Mouse (Mus musculus) kidney, embryonic 14.5 days (tissue): Measurements from ENCODE around the gene Slc5a11. TPM values are rescaled to one million over a fixed set of nuclear protein-coding genes. Genes with fewer than 3 reads are reported as not detected.

Experiments used
- ATAC-seq: fragments of 200-750 bp; cut with Nextera tagmentation; 2 replicates; pipeline ENCODE4 v1.8.0; 2017; ENCODE audit warnings: moderate number of reproducible peaks, mild to moderate bottlenecking, moderate TSS enrichment, moderate library complexity; ENCODE audit not compliant: low FRiP score, low TSS enrichment
- H3K27ac ChIP-seq: fragments of 300-500 bp; sonication (generic); 2 replicates; pipeline ENCODE4 v1.5.1; 2014; ENCODE audit warnings: low read depth, mild to moderate bottlenecking, low read length, moderate library complexity, mixed read lengths
- H3K27me3 ChIP-seq: fragments of 300-500 bp; sonication (generic); 2 replicates; pipeline ENCODE4 v1.6.1; 2014; ENCODE audit warnings: mild to moderate bottlenecking, low read length; ENCODE audit not compliant: control insufficient read depth, insufficient read depth
- H3K36me3 ChIP-seq: fragments of 300-500 bp; sonication (generic); 2 replicates; pipeline ENCODE4 v1.6.1; 2014; ENCODE audit warnings: low read length, mixed read lengths; ENCODE audit not compliant: control insufficient read depth, insufficient read depth
- H3K4me1 ChIP-seq: fragments of 300-500 bp; sonication (generic); 2 replicates; pipeline ENCODE4 v1.6.1; 2014; ENCODE audit warnings: low read length, mixed read lengths; ENCODE audit not compliant: control insufficient read depth, insufficient read depth
- H3K4me2 ChIP-seq: fragments of 300-500 bp; sonication (generic); replicated peaks from 2 replicates; pipeline ENCODE4 v1.6.1; 2014; ENCODE audit warnings: low read depth, mild to moderate bottlenecking, low read length
- H3K4me3 ChIP-seq: fragments of 300-500 bp; sonication (generic); 2 replicates; pipeline ENCODE4 v1.5.1; 2014; ENCODE audit warnings: mild to moderate bottlenecking, low read length
- H3K9ac ChIP-seq: fragments of 300-500 bp; sonication (generic); 2 replicates; pipeline ENCODE4 v1.6.1; 2014; ENCODE audit warnings: low read depth, mild to moderate bottlenecking, low read length, moderate library complexity
- H3K9me3 ChIP-seq: fragments of 300-500 bp; sonication (generic); 2 replicates; pipeline ENCODE4 v1.6.1; 2016; ENCODE audit warnings: low read length; ENCODE audit not compliant: control insufficient read depth
- WGBS: fragments of 180-500 bp; shearing (Covaris S2); extraction: QIAGEN DNeasy Blood & Tissue Kit; methylation state at CpG from one replicate; pipeline ENCODE4 v1.1.7; 2014; 5-methylcytosine and 5-hydroxymethylcytosine counted together
- polyA plus RNA-seq: library from polyadenylated mRNA; unstranded; fragments of >200 nt; fragmentation: Nextera tagmentation; extraction: Ambion mirVana; gene quantifications from 2 replicates; pipeline ENCODE4 v1.2.1, GENCODE M21; 2014

Gene Slc5a11
- polyA plus RNA-seq, 1 experiment from 2014 or later = 1.9 TPM

DNA sequence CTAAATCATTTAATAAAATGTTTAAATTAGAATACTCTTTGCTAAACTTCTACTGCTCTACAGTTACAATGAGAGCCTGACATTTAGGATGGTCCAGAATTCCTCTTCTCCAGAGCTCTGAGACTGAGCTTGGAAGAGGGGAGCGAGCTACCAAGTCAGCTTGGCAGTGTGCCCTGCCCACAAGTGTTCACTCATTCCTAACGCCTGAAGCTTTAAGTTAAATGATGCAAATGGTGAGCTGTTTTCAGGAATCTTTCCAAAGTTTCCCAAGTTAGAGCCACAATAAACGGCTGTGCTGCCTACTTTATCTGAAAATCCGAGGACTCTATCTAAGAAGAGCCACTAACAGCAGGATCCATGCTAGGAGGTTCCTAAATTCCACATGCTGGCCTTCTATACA is 69.2 kb downstream of the Slc5a11 start:
- Histone ChIP-seq H3K9me3 (no peaks in the 10 kb centered on the region), H3K4me3 (no peak overlapping the region), H3K27ac (no peak overlapping the region), H3K27me3 (no peaks in the 10 kb centered on the region), H3K4me1 (no peaks in the 10 kb centered on the region), H3K36me3 (peaks cover 44% of the 10 kb centered on the region), H3K4me2 (no peak overlapping the region), H3K9ac (no peak overlapping the region)
- 88% methylated on average over 4 of the region's 4 CpGs for WGBS
- no peak for ATAC-seq

DNA sequence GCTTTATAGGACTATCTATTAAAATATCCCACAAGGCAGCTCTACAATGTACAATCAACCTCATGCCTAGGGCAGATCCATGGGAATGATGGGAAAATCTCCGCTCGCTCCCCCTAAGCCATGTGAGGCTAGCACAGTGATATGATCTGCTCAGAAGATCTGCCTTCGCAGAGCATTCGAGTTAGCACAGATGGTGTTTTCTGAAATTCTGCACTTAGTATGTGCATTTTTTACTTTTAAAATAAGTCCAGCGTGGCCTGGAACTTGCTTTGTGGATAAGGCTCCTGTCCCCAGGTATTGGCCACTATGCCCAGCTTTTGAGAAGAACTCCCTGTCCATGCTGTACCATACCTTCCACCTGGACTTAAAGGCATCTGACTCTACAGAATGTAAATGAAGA is 71.3 kb downstream of the Slc5a11 start:
- Histone ChIP-seq H3K27me3 (no peaks in the 10 kb centered on the region), H3K36me3 (peaks cover 46% of the 10 kb centered on the region)
- ATAC-seq = no peak

DNA sequence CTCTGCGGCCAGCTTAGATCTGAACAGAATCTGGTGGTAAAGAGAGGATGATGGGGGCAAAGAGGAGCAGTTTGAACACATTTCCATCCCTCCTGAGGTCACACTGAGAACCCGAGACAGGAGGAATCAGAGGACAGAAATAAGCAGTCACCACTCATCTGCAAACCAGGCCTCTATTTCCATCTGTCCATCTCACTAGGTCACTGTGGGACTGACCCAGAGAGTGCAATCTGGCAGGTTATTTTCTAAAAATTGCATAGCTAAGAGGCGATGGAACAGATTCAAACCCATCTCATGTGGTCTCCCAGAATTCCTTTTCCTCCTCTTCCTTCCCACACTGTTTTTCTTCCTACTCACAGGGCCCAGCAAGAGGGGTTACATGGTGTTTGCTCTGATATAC is 73.3 kb downstream of the Slc5a11 start:
- Histone ChIP-seq H3K27me3 (no peaks in the 10 kb centered on the region), H3K9ac (no peak overlapping the region), H3K27ac (no peak overlapping the region), H3K9me3 (no peaks in the 10 kb centered on the region), H3K4me2 (no peak overlapping the region), H3K36me3 (peaks cover 57% of the 10 kb centered on the region), H3K4me3 (no peak overlapping the region), H3K4me1 (no peaks in the 10 kb centered on the region)
- 83% methylated on average over 3 of the region's 3 CpGs for WGBS
- ATAC-seq = no peak

More for the DNA sequence above, 71.3 kb downstream of the Slc5a11 start:
- Histone ChIP-seq H3K4me2 (no peak overlapping the region), H3K4me1 (no peaks in the 10 kb centered on the region), H3K27ac (no peak overlapping the region), H3K9ac (no peak overlapping the region), H3K9me3 (no peaks in the 10 kb centered on the region), H3K4me3 (no peak overlapping the region)
- WGBS = 91% methylated on average over 5 of the region's 5 CpGs

DNA sequence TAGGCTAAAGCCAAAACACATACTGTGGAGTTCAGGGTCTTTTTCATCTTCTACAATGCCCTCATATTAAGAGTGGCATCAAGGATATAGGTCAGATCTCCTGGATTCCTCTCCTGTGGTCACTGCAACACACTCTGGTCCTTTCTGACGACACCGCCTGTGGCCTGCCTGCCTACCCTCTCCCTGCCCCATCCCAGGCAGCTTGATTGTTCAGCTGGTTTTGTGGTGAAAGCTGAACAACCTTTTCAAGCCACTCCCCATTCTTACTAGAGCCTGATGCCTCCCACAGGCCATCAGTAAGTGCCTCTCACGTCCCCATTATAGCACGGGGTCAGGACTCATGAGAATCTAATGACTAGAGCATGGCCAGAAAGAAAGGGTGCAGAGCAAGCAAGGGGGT is 74.6 kb downstream of the Slc5a11 start:
- Histone ChIP-seq H3K27me3 (no peaks in the 10 kb centered on the region), H3K4me1 (no peaks in the 10 kb centered on the region), H3K27ac (no peak overlapping the region), H3K9me3 (no peaks in the 10 kb centered on the region), H3K36me3 (peaks cover 68% of the 10 kb centered on the region), H3K4me3 (no peak overlapping the region), H3K4me2 (no peak overlapping the region), H3K9ac (no peak overlapping the region)
- 0 out of 2 replicates have a peak, but pooled peaks have one; percentile 51 for ATAC-seq
- WGBS = 60% methylated on average over 4 of the region's 4 CpGs

DNA sequence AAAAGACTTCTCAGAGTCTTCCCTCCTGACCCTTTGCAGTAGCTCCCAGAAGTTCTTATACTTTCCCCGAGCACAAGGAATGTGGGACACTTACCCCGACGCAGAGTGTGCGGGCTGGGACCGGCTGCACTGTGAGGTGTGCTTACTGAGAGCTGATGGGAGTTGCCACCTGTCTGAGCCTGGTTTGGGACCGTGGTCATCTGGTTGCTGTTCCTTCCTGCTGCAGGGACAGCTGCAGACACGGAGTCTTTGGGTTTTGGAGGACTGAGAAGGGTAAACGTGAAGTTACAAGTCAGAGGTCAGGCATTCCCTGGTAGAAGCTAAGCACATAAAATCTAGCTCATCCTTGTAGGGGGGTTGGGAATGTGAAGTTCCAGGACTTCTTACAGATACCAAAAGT is 77.4 kb downstream of the Slc5a11 start:
- no peaks in the 10 kb centered on the region for H3K4me1 ChIP-seq
- no peak for ATAC-seq
- H3K27ac ChIP-seq = no peak overlapping the region
- H3K4me2 ChIP-seq = no peak overlapping the region
- peaks cover 67% of the 10 kb centered on the region for H3K36me3 ChIP-seq
- WGBS = 78% methylated on average over 8 of the region's 8 CpGs
- no peak overlapping the region for H3K4me3 ChIP-seq
- H3K9ac ChIP-seq = no peak overlapping the region
- H3K27me3 ChIP-seq = no peaks in the 10 kb centered on the region
- H3K9me3 ChIP-seq = no peaks in the 10 kb centered on the region

DNA sequence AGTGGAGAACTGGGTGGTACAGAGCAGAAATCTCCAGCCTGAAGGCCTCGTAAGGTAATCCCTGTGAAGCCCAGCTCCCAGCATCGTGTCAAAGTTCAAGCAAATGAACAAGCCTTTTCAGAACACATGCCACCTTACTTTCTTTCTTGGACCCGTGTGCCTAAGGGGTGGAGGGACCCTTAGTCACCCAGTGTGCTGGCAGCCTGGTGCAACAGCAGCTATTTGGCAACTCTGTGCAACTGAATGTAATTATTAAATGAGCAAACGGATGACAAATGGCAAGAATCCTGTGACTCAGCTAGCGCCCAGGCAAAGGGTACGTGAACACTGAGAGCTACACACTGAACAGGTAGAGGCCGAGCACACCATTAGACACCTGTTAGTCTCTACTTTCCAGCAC is 79.3 kb downstream of the Slc5a11 start:
- Histone ChIP-seq H3K4me3 (no peak overlapping the region), H3K9ac (no peak overlapping the region), H3K4me1 (no peaks in the 10 kb centered on the region), H3K36me3 (peaks cover 65% of the 10 kb centered on the region), H3K9me3 (no peaks in the 10 kb centered on the region), H3K27ac (no peak overlapping the region), H3K27me3 (no peaks in the 10 kb centered on the region), H3K4me2 (no peak overlapping the region)
- WGBS = 90% methylated on average over 7 of the region's 7 CpGs
- no peak for ATAC-seq

DNA sequence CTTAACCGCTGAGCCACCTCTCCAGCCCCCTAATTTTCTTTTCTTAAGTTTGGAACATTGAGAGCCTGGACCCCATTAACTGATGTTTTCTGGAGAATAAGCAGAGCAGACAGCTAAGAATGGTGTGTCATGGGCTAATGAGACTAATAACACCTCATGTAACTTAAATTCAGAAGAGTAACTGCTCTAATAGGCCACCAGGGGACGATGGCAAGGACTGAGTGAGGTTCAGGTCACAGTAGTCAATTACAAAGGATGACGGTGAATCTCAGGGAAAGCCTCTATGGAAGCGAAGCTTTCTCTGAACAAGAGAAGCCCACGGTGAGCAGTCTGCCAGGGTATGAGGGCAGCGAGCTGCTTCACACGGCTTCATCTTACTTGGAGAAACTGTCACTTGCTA is 80.8 kb downstream of the Slc5a11 start:
- 88% methylated on average over 7 of the region's 7 CpGs for WGBS
- Histone ChIP-seq H3K27ac (no peak overlapping the region), H3K9me3 (no peaks in the 10 kb centered on the region), H3K36me3 (peaks cover 64% of the 10 kb centered on the region), H3K4me2 (no peak overlapping the region), H3K9ac (no peak overlapping the region), H3K27me3 (no peaks in the 10 kb centered on the region), H3K4me3 (no peak overlapping the region), H3K4me1 (no peaks in the 10 kb centered on the region)
- ATAC-seq = no peak

DNA sequence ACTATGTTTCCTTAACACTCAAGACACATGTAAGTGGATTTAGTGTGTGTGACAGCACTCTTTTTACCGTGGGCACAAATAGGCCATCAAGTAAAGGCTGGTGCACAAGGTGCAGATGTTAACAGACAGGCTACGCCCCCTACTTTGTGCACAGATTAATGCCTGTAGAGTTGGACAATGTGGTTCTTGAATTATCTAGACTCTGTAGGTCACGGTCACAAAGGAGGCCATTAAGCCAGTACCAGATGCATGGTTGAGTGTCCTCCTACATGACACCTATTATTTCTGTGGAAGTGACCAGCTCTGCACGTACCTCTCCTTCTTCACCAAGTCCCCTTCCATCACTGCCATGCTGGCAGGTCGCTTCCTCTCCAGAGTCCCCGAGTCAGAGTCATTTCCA is 81.5 kb downstream of the Slc5a11 start:
- Histone ChIP-seq H3K36me3 (peaks cover 65% of the 10 kb centered on the region), H3K9ac (no peak overlapping the region), H3K4me3 (no peak overlapping the region), H3K27ac (no peak overlapping the region), H3K4me1 (no peaks in the 10 kb centered on the region), H3K4me2 (no peak overlapping the region), H3K27me3 (no peaks in the 10 kb centered on the region), H3K9me3 (no peaks in the 10 kb centered on the region)
- ATAC-seq = no peak
- WGBS = 91% methylated on average over 6 of the region's 6 CpGs

DNA sequence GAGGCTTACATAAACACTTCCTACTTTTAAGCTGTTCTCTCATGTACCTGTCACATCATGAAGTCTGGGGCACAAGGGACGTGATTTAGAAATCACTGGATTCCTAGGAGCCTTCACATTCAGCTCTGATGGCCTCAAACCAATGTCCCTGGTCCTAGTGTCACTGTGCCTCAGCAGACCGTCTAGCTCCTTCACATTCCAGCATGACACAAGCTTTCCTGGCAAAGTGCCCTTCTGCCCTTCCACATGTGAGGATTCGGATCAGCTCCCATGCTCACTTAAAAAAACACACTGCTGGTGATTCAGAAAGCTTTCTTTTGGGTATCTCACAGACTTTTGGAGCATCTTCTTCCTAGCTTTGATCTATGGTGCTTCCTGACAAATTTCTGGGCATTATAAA is 83.6 kb downstream of the Slc5a11 start:
- WGBS = 33% methylated on average over 3 of the region's 3 CpGs

DNA sequence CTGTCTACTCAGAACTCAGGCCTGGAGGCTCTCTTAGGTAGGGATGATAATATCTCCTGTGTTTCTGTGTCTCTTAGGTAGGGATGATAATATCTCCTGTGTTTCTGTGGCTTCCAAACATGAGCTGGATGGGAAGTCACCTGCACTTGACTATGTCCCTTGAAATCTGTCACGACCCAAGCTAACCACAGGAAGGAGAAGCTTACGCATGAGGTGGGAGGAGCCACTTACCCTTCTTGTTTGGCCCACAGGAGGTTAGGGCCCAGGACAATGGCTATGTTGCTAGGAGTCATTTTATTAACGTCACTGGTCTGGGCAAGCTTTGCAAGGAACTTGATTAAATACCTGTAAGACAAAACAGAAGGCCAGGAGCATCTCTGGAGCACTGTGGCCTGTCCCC is 85.7 kb downstream of the Slc5a11 start:
- ATAC-seq = no peak

More for the DNA sequence above, 83.6 kb downstream of the Slc5a11 start:
- Histone ChIP-seq H3K36me3 (peaks cover 56% of the 10 kb centered on the region), H3K27ac (no peak overlapping the region), H3K4me3 (no peak overlapping the region), H3K4me1 (no peaks in the 10 kb centered on the region), H3K4me2 (no peak overlapping the region), H3K9ac (no peak overlapping the region), H3K9me3 (no peaks in the 10 kb centered on the region), H3K27me3 (no peaks in the 10 kb centered on the region)
- ATAC-seq = no peak

More for the DNA sequence above, 85.7 kb downstream of the Slc5a11 start:
- H3K27me3 ChIP-seq = no peaks in the 10 kb centered on the region
- 90% methylated on average over 3 of the region's 3 CpGs for WGBS
- H3K4me3 ChIP-seq = no peak overlapping the region
- no peak overlapping the region for H3K27ac ChIP-seq
- H3K36me3 ChIP-seq = peaks cover 44% of the 10 kb centered on the region
- no peaks in the 10 kb centered on the region for H3K4me1 ChIP-seq
- H3K9me3 ChIP-seq = no peaks in the 10 kb centered on the region
- no peak overlapping the region for H3K4me2 ChIP-seq
- no peak overlapping the region for H3K9ac ChIP-seq
